Mouse (Mus musculus) small intestine, adult 2 months (tissue): Measurements from ENCODE around the gene Lipa.

Experiments
- CTCF ChIP-seq: fragments of 200-500 bp; IDR thresholded peaks from 2 replicates; pipeline ENCODE4 v1.5.1; 2012; ENCODE audit warnings: low read depth, mild to moderate bottlenecking, control low read depth, inconsistent platforms, low read length, moderate library complexity, mixed read lengths; ENCODE audit not compliant: insufficient replicate concordance, insufficient read length; ENCODE audit errors: extremely low read depth
- POLR2A ChIP-seq: fragments of 200-500 bp; IDR thresholded peaks from 2 replicates; pipeline ENCODE4 v1.6.1; 2012; ENCODE audit warnings: low read depth, mild to moderate bottlenecking, control low read depth, inconsistent platforms, low read length, moderate library complexity

GRCm38 (mm10) chr19:34518786-34519185, 8.5 kb downstream of the Lipa start:
- TF ChIP-seq CTCF (no peak), POLR2A (no peak)
